Mouse (Mus musculus) C2C12 (cell line): Measurements from ENCODE around the gene Gm20683.

Experiments used
- CEBPB ChIP-seq: IDR thresholded peaks from one replicate; pipeline ENCODE4 v1.6.1; 2011; ENCODE audit warnings: low read depth, mild to moderate bottlenecking, control low read depth, moderate library complexity
- CTCF ChIP-seq: IDR thresholded peaks from one replicate; pipeline ENCODE4 v1.5.1; 2011; ENCODE audit not compliant: control insufficient read depth, insufficient read depth, insufficient read length
- FOSL1 ChIP-seq: IDR thresholded peaks from one replicate; pipeline ENCODE4 v1.8.0; 2011; ENCODE audit warnings: mild to moderate bottlenecking, low read length; ENCODE audit not compliant: poor library complexity, insufficient read depth, severe bottlenecking
- MAX ChIP-seq: IDR thresholded peaks from one replicate; pipeline ENCODE4 v1.6.1; 2011; ENCODE audit warnings: mild to moderate bottlenecking, control low read depth
- MYOD1 ChIP-seq: IDR thresholded peaks from one replicate; pipeline ENCODE4 v1.6.1; 2011; ENCODE audit warnings: low read depth; ENCODE audit not compliant: control insufficient read depth, insufficient read length
- MYOG ChIP-seq: IDR thresholded peaks from one replicate; pipeline ENCODE4 v1.6.1; 2011; ENCODE audit not compliant: control insufficient read depth, insufficient read length; ENCODE audit errors: extremely low read depth
- USF1 ChIP-seq: IDR thresholded peaks from one replicate; pipeline ENCODE4 v1.6.1; 2011; ENCODE audit warnings: low read depth, mild to moderate bottlenecking, control low read depth, moderate library complexity

- TF ChIP-seq CTCF, result no peak
- TF ChIP-seq MAX, result no peak
- TF ChIP-seq CEBPB, result no peak
- no peak for TF ChIP-seq USF1
- TF ChIP-seq MYOG, result no peak
- TF ChIP-seq MYOD1, result no peak
- TF ChIP-seq FOSL1, result no peak
These were observed 27.9 kb upstream of the Gm20683 start for GRCm38 (mm10) chr17:25869498-25869897.
